Mouse (Mus musculus) retina, embryonic 14.5 days (tissue): ENCODE results near the gene Hs1bp3.
A peak's percentile ranks its signal among the peaks of the same experiment; 100 is the strongest.

Experiments used
- DNase-seq: peaks from one replicate; pipeline ENCODE4 v3.0.0-alpha.2; 2015; ENCODE audit warnings: low spot score

Hs1bp3 gene

DNA sequence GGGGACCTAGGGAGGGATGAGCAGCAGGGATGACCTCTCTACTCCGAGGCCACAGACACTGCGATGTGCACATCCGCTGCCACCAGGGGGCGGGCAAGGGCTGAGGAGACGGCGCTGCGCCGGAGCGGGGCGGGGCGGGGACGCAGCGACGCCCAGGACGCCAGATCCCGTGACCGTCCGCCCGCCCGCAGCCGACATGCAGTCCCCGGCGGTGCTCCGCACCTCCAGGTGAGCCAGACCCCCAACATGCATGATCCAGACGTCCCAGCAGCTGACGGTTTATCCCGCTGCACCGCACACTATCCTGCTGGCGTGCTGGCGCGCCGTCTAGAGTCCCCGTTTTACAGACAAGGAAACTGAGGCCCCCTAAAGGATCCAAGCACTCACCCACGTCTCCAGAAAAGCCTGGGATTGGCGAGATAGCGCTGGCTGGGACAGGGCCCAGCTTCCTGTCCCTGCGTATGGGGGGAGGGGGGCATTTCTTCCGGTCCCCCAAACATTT, at the start of gene Hs1bp3:
Hs1bp3 (plus strand) TSS at position 163 of the 502 bp plus-strand sequence.
- DNase-seq: peak; percentile 92

DNA sequence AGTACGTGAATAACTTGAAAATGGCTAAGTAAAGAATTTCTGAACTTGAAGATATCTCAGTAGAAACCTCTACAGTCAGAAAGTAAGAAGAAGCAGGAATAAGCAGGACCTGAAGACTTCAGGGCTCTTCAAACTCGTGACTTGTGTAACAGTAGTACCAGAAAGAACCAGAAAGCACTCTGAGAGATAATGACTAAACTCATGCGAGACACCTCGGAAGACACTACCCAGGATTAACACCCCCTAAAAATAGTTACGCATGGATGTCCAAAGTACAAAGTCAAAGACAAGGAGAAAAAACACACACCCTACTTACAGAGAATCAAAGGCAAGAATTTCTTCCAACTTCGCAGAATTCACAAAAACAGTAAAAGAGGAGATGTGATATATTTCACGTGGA, 46.9 kb upstream of the Hs1bp3 start:
- DNase-seq: no peak

DNA sequence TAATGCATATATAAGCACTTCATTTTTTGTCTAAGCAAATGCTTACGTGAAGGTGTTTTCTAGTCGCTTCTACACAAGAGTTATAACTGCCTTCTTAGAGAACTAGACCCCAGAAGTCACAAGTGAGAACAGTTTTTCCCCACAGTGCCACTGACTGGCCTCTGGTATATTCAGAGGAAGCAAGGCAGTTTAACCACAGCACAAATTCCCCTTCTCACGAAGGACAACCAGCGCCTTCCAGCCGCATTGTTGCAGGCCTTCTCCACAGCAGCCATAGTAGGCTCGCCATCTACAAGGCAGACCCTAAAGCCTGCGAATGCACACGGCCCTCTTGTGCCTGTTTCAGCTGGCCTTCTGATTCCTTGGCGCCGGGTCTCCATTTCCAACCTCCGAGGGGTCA, 43.6 kb upstream of the Hs1bp3 start:
- no peak for DNase-seq

- no peak for DNase-seq
Observed at GRCm38 (mm10) chr12:8271405-8271804, 41.8 kb upstream of the Hs1bp3 start.

GRCm38 (mm10) chr12:8273471-8274171, 39.6 kb upstream of the Hs1bp3 start:
- DNase-seq: no peak

DNA sequence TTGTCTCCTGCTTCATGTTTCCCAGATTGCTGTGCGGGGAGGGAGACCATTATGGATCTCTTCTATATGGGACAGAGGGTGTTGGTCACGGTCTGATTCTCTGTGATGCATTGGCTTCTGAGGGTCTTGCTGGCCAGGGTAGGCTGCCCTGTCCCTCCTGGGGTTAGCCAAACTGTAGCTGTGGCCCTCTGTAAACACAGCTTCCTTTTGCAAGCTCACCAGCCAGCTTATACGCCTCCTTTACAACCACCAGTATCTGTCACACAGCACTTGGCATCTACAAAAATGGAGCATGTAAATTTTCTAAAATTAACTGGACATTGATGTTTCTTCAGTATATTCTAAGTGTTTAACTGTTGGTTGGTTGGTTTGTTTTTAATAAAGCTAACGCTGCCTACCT, 37.8 kb upstream of the Hs1bp3 start:
- DNase-seq: no peak

DNA sequence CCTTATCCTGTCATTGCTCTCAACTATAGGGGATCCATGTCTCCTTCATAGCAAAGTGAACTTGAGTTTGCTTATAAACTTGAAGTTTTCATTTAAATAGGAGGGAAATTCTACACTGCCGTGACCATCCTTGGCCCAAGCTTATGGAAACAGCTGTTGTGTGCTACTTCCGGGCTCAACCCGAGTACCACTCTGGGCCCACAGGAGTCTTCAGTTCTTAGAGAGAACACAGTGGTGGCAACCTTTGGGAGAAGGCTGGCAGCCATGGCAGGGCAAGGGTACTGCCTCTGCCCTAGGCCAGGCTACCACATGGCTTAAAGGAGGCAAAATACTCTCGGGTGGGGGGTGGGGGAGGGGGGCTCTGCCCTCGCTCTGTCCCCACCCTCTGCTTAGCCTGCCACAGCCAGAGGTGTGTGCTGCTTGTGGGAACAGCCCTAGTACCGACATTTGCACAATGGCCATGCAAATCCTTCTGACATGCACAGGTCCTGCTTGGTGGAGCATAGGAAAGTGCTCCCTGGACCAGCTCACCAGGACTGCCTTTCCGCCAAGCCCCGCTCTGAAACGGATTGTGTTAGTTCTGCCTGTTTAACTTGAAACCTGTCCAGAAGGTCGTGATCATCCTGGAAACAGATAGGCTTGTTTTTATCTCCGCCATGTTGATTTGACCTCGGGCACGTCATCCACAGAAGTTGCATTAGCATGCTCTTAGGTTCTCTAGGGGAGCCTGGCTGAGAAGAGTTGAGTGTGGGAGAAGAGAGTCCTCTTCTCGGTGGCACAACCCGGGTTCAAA, 31.8 kb upstream of the Hs1bp3 start:
- no peak for DNase-seq

GRCm38 (mm10) chr12:8287970-8288369, 25.3 kb upstream of the Hs1bp3 start:
- no peak for DNase-seq

DNA sequence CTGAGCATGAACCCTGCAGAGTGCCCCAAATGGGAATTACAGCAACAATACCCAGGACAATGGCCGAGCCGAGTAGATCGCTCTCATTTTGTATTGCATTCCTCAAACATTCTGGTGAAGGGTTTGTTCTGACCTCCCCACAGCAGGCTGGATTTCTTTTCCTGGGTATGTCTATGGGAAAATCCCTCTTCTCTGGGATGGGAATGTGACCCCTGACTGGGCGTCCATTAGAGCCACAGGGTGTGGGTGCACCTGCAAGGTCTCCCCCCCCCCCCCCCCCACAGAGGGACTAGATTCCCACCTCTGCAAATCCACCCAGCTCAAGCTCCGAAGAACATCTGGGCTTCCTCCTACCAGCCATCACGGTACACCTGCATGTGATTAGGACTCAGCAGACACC, 24.1 kb upstream of the Hs1bp3 start:
- no peak for DNase-seq

GRCm38 (mm10) chr12:8289499-8289898, 23.7 kb upstream of the Hs1bp3 start:
- no peak for DNase-seq

GRCm38 (mm10) chr12:8291157-8291853, 21.9 kb upstream of the Hs1bp3 start:
- no peak for DNase-seq

DNA sequence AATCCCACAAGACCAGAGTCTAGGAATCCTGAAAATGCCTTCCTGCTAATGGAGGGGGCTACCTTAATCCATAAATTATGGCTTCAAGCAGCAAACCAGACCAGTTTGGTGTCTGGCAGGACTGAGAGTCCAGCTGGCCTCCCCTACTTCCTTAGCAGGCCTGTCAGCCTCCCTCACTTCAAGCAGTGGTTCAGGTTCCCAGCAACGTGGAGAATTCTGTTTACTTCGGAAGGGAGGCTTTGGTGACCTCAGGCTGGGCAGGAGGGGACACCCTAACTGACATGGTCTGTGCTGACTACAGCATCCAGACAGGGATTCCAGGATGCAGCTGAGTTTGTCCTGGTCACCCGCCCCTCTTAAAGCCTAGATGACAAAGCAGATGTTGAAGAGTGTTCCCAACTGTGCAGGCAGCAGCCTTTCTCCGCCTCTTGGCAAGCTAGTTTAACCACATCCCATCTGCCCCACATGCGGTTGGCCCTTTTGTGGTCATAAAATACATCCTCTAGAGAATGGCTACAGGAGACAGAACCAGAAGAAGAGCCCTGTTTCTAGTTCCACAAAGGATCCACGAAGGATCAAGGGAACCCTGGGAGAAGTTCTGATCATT, 17.8 kb upstream of the Hs1bp3 start:
- DNase-seq: no peak

DNA sequence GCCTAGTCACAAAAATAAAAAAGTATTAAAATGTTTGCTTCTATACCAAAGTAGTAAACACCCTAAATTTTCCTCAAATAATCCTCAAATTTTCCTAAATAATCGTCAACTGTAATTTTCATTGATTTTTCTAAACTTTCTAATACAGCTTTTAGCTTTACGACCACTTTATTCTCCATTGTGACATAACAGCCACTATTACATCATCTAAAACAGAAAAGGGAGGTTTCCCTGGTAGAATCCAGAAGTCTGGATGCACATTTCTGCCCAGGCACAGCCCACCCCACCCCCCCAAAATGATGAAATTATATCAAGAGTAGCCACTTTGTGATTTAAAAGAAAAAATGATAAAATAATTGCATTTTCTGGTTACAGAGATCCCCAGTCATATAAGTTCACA, 17.1 kb upstream of the Hs1bp3 start:
- DNase-seq: no peak

- no peak for DNase-seq
Observed at GRCm38 (mm10) chr12:8297586-8298214, 15.5 kb upstream of the Hs1bp3 start.

DNA sequence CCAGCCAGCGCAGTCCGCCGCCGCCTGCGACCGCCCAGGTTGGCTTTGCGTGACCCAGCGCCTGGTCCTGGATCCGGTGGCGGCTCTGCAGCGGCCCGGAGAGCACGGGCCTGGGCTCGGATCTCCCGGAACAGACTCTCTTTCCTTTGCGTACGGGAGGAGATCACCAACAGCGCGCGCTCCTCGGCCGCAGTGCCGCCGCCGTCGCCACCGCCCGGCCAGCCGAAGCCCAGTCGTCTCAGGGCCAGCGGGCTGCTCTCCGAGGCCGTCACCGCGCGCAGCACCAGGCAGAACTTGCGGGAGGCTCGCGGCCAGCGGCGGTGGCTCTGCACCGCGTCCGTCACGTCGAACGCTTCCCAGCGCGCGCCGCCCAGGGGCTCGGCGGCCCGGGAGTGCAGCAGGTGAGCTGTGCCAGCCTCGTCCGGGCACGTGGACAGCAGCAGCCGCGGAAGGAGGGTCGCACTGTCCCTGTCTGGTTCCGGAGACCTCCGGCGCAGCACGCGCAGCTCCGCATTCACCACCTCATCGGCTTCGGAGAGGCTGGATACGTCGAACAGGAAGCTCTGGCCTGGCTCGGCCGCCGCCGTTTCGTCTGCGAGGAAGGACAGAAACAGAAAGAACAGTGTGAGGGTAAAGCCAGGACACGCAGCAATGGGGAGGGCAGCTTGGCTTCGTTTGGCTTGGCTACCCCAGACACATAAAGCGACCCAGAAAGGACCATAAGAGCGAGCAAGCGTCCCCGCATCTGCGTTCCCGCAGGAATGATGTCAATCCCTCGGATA, 14.7 kb upstream of the Hs1bp3 start:
- no peak for DNase-seq

DNA sequence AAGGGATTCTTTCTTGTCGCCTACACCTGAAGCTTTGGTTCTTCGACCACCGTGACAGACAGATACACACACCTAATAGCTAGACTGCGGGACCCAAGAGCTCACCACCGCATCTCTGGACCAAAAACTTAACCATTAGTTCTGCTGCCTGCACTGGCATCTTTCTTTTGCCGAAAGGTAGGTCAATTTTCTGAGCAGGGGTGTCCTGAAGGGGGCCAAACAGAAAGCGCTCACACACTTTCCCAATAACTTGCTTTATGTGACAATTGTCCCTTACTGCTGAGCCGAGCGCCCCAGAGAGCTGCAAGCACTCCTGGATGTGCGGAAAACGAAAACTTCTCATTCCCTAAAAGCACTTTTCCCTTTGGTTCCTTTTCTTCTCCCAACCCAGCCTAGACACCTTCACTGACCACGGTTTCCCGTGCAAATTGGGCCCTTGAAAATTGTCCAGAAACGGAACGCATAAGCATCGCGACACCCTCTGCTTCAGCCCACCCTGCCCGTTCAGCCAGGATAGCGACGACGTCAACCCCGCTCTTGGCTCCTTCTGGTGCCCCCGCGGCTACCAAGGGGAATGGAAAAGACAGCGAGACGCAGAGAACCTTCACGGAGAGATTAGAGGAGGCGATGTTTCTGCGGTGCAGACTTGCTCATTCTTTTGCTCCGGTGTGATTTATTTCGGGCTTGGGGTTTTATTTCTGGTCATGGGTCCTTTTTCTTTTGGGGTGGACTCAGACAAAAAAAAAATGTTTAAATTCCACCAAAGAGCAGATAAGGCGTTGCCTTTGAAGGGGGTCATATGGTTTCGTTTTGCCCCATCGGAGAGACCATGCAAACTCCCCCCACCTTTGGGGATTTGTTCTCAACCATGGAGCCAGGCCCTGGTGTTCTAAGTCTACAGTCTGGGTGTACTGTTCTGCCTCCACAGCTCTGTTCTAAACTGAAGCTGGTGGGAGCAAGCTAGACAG, 13.8 kb upstream of the Hs1bp3 start:
- no peak for DNase-seq

DNA sequence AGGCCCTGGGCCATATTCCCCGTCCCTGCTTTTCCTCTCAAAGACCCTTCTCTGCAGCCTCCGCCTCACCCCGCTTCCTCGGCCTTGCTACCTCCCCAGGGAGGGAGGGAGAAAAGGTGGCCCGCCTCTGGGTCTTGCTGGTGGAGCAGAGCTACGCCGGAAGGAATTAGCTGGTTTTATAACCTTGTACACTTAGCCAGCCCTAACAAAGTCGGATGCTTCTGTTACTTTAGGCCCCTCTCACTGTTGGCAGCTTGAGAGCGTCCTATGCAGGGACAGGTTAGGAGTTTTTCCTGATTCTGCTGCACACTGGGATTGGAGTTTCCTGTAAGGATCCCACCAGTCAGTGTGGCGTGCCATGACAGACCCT, 13.1 kb upstream of the Hs1bp3 start:
- no peak for DNase-seq

DNA sequence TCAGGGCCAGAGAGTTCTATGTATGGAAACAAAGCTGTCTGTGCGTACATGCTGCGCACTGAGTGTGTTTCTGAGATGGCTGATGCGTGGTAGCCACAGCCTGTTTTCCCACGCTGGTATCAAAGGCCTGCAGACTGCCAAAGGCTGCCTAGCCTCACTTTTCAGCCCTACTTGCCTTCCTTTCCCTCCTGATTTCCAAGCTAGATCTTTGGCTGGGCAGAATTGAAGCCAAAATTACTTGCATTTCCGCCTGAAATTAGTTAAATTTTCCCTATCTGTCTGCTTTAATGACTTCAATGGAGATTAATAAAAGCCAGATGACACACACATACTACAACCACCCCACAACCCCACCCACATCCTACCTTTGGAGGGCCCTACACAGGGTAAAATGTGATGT, 12.7 kb upstream of the Hs1bp3 start:
- no peak for DNase-seq

GRCm38 (mm10) chr12:8301011-8301814, 12.0 kb upstream of the Hs1bp3 start:
- no peak for DNase-seq
